Mouse (Mus musculus) yolk sac, embryonic 10.5 days (tissue): Measurements from ENCODE around the gene Pmepa1.

ENCODE experiments used
- DNase-seq: peaks from one replicate; pipeline ENCODE4 v3.0.0-alpha.2; 2017; ENCODE audit warnings: low spot score

Pmepa1 gene

GRCm38 (mm10) chr2:173275343-173276201 lies 761 bp downstream of the Pmepa1 start:
- DNase-seq, result peak; percentile 22

GRCm38 (mm10) chr2:173274428-173275342 lies 1.6 kb downstream of the Pmepa1 start:
- DNase-seq, result no peak

DNA sequence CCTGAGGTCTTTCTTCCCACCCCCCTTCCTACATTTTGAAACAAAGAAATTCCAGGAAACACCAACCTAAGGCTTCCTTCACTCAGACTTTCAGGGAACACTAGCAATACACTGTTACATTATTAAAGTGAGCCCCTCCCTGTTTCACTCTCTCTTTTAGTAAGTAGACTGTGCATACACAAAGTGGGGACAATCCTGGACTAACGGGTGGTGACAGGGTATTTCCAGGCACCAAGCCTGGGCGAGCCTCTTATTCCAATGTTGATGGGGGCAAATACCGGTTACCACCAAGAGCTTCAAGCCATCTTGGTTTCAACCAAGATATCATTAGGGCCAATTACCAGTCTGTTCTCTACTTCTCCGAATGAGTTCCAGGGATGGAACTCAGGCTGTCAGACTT lies 2.4 kb downstream of the Pmepa1 start:
- DNase-seq, result no peak

DNA sequence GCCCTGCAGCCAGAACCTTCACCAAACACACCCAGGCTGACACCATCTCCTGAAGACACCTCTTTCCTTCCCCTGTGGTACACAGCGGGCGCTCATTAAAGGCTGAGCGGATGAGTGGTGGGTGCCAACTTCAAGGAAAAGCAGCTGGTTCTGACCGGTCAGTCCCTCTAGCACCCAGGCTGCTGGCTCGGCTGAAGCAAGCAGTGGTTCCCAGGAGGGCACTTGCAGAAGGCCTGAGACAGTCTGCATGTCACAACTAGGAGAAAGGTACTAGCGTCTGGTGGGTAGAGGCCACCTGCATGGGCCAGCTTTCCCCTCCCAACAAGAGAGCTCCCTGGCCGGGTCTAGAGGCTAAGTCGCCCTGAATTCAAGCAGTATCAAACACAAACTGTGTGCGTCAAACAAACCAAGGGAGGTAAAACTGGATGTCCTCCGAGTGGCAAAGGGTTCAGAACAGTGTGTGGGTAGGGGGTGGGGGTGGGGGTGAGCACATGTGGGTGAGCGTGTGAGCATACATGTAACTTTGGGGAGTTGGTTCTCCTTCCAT lies 3.9 kb downstream of the Pmepa1 start:
- no peak for DNase-seq

GRCm38 (mm10) chr2:173271541-173271940 lies 4.8 kb downstream of the Pmepa1 start:
- DNase-seq, result no peak

GRCm38 (mm10) chr2:173270601-173271248 lies 5.6 kb downstream of the Pmepa1 start:
- no peak for DNase-seq

GRCm38 (mm10) chr2:173270196-173270595 lies 6.1 kb downstream of the Pmepa1 start:
- no peak for DNase-seq

DNA sequence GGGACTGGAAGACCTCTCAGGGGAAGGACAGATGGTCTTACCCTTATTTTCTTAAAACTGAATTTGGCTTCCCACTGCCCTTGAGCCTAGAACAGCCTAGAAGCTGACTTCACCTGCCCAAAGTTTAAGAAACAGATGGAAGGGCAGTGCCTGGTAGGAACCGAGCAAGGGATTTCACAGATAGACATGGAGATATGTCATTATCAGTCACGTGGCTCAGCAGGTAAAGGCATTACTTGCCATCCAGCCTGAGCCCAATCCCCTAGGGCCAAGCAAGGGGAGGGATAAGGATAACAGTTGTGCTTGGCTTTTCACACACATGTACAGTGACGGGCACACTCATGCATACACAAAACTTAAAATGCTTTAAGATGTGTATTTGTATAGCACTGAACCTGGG lies 8.8 kb downstream of the Pmepa1 start:
- no peak for DNase-seq

DNA sequence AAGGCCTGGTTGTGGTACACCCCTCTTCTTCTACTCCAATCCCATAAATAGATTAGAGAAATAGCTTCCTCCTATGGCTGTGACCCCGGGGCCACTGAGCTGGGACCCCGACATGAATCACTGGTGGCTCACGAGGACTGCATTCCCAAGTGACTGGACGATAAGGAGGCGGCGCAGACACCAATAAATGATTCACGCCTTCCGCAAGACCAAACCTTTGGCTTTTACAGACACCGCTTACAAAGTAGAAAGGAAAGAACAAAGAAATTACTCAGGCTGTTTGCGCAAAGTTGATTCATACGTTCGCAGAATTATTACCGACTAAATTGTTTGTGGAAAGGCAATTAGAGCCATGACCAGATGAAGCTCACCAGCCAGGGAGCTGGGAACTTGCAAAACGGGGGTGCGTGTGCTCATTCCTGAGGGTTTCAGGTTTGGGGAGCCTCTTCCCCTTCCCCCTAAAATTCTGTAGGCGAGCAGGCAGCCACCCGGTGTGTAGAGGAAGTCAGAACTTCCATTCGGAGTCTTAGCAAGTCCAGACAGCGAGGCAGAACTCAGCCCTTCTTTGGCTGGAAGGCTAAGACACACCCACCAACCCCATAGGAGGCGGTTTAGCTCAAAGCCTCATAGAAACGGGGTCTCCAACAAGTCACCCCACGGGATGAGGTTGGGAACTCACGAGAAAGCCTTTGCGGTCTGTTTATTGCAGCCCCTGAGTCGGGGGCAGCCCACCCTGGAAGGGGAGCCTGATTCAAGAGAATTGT lies 9.8 kb downstream of the Pmepa1 start:
- no peak for DNase-seq

DNA sequence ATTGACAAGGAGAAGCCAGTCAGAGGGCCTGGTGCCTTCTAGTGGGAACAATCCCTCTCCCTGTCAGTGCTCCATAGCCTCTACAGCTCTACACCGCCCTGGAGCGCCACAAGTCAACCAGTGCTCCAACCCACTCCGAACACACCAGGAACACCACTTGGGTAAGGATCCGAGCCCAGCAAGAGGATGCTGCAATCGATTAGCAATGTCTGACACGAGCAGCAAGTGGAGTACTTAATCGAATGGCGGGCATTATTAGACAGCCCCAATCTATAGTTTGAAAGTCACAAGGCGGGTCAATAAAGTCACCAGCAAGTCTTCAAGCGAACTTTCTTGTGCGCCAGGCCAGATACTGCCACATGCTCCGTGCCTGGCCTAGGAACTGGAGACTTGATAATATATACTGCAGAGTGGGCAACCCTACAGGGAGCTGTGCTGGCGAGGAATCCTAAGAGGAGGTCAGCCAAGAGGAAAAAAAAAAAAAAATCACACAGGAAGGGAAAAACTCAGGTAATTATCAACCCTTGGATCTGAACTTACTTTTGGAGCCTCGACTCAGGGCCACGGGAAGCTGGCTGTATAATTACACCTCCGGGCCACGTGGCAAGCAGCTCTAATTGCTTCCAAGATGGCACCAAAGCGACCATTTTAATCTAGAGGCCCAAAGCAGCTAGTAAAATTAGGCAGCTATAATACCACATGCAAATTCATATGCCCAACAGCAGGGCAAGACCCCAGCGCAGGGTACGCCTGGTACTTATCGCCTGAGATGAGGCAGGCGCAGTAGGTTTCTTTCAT lies 10.7 kb downstream of the Pmepa1 start:
- no peak for DNase-seq

- DNase-seq, result no peak
Observed at GRCm38 (mm10) chr2:173264467-173265128, 11.7 kb downstream of the Pmepa1 start.

GRCm38 (mm10) chr2:173263636-173264330 lies 12.6 kb downstream of the Pmepa1 start:
- no peak for DNase-seq

- peak; percentile 26 for DNase-seq
Observed at GRCm38 (mm10) chr2:173261497-173261896, 14.8 kb downstream of the Pmepa1 start.

DNA sequence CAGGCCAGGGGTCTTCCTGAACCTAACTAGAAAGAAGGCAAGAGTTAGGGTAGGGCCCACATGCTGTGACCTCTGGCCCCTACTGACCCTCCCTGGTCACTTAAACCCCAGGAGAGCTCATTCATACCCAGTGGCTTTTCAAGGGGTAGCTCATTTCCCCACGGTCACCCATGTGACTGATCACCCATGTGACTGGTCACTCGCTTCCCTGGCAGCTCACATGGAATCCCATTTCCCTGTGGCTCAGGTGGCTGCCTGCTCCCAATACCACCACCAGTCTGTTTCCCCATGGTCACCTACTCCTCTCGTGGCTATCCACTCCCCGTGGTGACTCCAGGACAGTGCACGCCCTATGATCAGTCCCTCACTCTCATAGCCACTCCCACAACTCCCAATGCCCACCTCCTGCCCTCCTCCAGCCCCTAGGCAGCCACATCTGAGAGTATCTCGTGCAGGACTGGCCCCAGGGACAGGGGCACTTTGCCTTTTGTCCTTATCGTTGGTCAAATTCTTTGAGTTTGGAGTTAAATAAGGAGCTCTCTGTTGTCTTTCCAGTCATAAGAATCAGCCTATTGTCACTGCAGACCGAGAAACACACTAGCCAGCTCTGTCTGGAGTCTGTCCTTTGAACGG lies 17.8 kb downstream of the Pmepa1 start:
- DNase-seq, result no peak

- no peak for DNase-seq
Observed at GRCm38 (mm10) chr2:173257610-173258009, 18.7 kb downstream of the Pmepa1 start.

DNA sequence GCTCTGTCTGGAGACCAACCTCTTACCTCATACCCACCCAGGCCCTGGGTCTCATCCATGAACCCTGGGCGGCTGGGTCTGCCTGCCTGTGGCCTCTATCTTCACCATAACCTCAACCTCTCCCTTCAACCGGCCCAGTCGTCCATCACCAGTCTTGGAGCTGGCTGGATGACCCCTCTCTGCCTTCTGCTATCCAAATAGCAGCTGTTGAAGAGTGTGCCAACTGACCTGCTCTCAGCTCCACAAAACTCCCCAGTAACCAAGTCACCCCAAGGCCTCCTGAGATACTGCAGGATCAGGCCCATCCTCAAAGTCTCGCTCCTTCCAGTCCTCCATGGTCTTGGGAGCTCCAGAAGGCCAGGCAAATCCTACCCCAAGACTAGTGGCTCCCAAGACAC lies 19.8 kb downstream of the Pmepa1 start:
- no peak for DNase-seq

DNA sequence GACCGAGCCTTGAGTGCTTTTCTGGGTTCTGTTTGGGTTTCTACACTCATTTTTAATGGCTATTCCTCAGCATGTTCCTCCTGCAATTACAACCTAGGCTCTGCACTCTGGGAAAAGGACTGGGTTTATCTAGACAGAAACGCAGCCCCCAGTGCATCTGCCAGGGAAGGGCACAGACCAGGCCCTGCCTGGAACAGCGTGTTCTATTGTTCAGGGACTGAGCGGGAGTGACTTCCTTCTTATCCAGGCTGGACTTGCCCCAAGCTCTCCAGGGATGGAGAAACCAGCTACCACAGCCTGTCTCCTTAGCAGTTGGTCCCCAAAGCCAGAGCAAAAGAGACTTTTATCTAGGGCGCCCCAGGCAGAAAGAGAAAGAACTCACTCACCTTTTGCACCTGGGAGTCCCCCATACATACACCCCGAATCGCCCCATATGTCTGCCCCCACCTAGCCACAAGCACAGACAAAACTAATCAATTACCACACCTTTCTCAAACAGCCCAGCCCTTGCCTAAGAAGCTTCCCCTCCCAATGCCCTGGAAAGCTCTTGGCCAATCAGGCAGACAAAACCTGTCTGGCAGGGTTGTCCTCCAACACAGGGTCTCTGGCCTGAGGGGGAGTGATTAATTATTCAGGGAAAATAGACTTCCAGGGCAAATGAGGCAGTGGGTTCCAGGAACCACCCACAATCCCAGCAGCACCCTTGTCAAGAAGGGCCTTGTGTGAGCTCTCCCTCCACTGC lies 20.4 kb downstream of the Pmepa1 start:
- DNase-seq, result no peak
